Mouse (Mus musculus): ENCODE measurements around the gene H13. TPM values are rescaled to one million over a fixed set of nuclear protein-coding genes. Genes with fewer than 3 reads are reported as not detected.

H13 gene
- total and polyA plus RNA-seq, 2 experiments from 2014 or later = 166 to 177 TPM

- Histone ChIP-seq H3K4me3 (ENCODE audit: low read depth, low read length) (no peak overlapping the region), H3K4me1 (ENCODE audit: insufficient read depth) (no peaks in the 10 kb centered on the region), H3K9ac (no peak overlapping the region), H3K27ac (ENCODE audit: low read depth, low read length) (no peak overlapping the region), H3K4me2 (ENCODE audit: low read depth) (no peak overlapping the region), H3K27me3 (ENCODE audit: insufficient read depth, low read length) (no peaks in the 10 kb centered on the region), H3K36me3 (ENCODE audit: insufficient read depth) (no peaks in the 10 kb centered on the region), H3K9me3 (ENCODE audit: low read length) (no peaks in the 10 kb centered on the region)
- ATAC-seq (no peak), DNase-seq (no peak)
- no peak for TF ChIP-seq CTCF (IDR thresholded peaks at IDR 0.05; ENCODE audit: low read depth)
- 64% methylated on average over 17 of the region's 17 CpGs for WGBS
Measured at GRCm38 (mm10) chr2:152756474-152757393, 87.5 kb downstream of the H13 start.

- TF ChIP-seq CTCF (IDR thresholded peaks at IDR 0.05; ENCODE audit: low read depth) = no peak
- H3K9me3 ChIP-seq (ENCODE audit: low read length) = no peaks in the 10 kb centered on the region
- H3K27ac ChIP-seq (ENCODE audit: low read depth, low read length) = no peak overlapping the region
- DNase-seq (peak; percentile 60), ATAC-seq (peak; percentile 43; the same call in 1 of the 2 replicates)
- no peaks in the 10 kb centered on the region for H3K36me3 ChIP-seq (ENCODE audit: insufficient read depth)
- no peaks in the 10 kb centered on the region for H3K27me3 ChIP-seq (ENCODE audit: insufficient read depth, low read length)
- H3K4me2 ChIP-seq (ENCODE audit: low read depth) = no peak overlapping the region
- WGBS = 42% methylated on average over 2 of the region's 2 CpGs
- no peaks in the 10 kb centered on the region for H3K4me1 ChIP-seq (ENCODE audit: insufficient read depth)
- no peak overlapping the region for H3K4me3 ChIP-seq (ENCODE audit: low read depth, low read length)
- H3K9ac ChIP-seq = no peak overlapping the region
Measured at GRCm38 (mm10) chr2:152757478-152757877, 88.2 kb downstream of the H13 start.

Other genes with a start within 250 kb of the H13 start
- gene Defb23, start 204.8 kb upstream of the H13 start, total RNA-seq (2014; rRNA removed) = not detected in 2 replicates
- not detected in 2 replicates for gene Defb23, start 204.8 kb upstream of the H13 start, polyA plus RNA-seq (2015; fragmentation: Nextera tagmentation; extraction: Ambion mirVana)
- not detected in 2 replicates for gene Defb20, start 192.4 kb upstream of the H13 start, total RNA-seq (2014; rRNA removed)
- gene Defb20, start 192.4 kb upstream of the H13 start, polyA plus RNA-seq (2015; fragmentation: Nextera tagmentation; extraction: Ambion mirVana) = not detected in 2 replicates
- gene Defb22, start 179.3 kb upstream of the H13 start, total RNA-seq (2014; rRNA removed) = not detected in 2 replicates
- gene Defb22, start 179.3 kb upstream of the H13 start, polyA plus RNA-seq (2015; fragmentation: Nextera tagmentation; extraction: Ambion mirVana) = not detected in 2 replicates
- gene Defb26, start 157.8 kb upstream of the H13 start, total RNA-seq (2014; rRNA removed) = not detected in 2 replicates
- gene Defb26, start 157.8 kb upstream of the H13 start, polyA plus RNA-seq (2015; fragmentation: Nextera tagmentation; extraction: Ambion mirVana) = not detected in 2 replicates
- gene Defb28, start 151.2 kb upstream of the H13 start, total RNA-seq (2014; rRNA removed) = not detected in 2 replicates
- gene Defb28, start 151.2 kb upstream of the H13 start, polyA plus RNA-seq (2015; fragmentation: Nextera tagmentation; extraction: Ambion mirVana) = not detected in 2 replicates
- gene Defb29, start 129.4 kb upstream of the H13 start, total RNA-seq (2014; rRNA removed) = not detected in 2 replicates
- gene Defb29, start 129.4 kb upstream of the H13 start, polyA plus RNA-seq (2015; fragmentation: Nextera tagmentation; extraction: Ambion mirVana) = not detected in 2 replicates
- not detected in 2 replicates for gene Gm17416, start 100.1 kb upstream of the H13 start, total RNA-seq (2014; rRNA removed)
- gene Gm17416, start 100.1 kb upstream of the H13 start, polyA plus RNA-seq (2015; fragmentation: Nextera tagmentation; extraction: Ambion mirVana) = not detected in 2 replicates
- gene Defb21, start 96.7 kb upstream of the H13 start, total RNA-seq (2014; rRNA removed) = not detected in 2 replicates
- not detected in 2 replicates for gene Defb21, start 96.7 kb upstream of the H13 start, polyA plus RNA-seq (2015; fragmentation: Nextera tagmentation; extraction: Ambion mirVana)
- not detected in 2 replicates for gene Defb19, start 89.1 kb upstream of the H13 start, total RNA-seq (2014; rRNA removed)
- gene Defb19, start 89.1 kb upstream of the H13 start, polyA plus RNA-seq (2015; fragmentation: Nextera tagmentation; extraction: Ambion mirVana) = not detected in 2 replicates
- gene Defb45, start 70.1 kb upstream of the H13 start, total RNA-seq (2014; rRNA removed) = not detected in 2 replicates
- gene Defb45, start 70.1 kb upstream of the H13 start, polyA plus RNA-seq (2015; fragmentation: Nextera tagmentation; extraction: Ambion mirVana) = not detected in 2 replicates
- not detected in 2 replicates for gene Defb36, start 65.1 kb upstream of the H13 start, total RNA-seq (2014; rRNA removed)
- gene Defb36, start 65.1 kb upstream of the H13 start, polyA plus RNA-seq (2015; fragmentation: Nextera tagmentation; extraction: Ambion mirVana) = not detected in 2 replicates
- not detected in 2 replicates for gene Defb25, start 46.4 kb upstream of the H13 start, total RNA-seq (2014; rRNA removed)
- not detected in 2 replicates for gene Defb25, start 46.4 kb upstream of the H13 start, polyA plus RNA-seq (2015; fragmentation: Nextera tagmentation; extraction: Ambion mirVana)
- 0.46 and 2.7 TPM in 2 replicates for gene Rem1, start 42.5 kb upstream of the H13 start, total RNA-seq (2014; rRNA removed)
- gene Rem1, start 42.5 kb upstream of the H13 start, polyA plus RNA-seq (2015; fragmentation: Nextera tagmentation; extraction: Ambion mirVana) = 0.44 and 0.53 TPM in 2 replicates
- gene Mcts2, start 17.6 kb downstream of the H13 start, total RNA-seq (2014; rRNA removed) = 21.5 and 30.8 TPM in 2 replicates
- gene Mcts2, start 17.6 kb downstream of the H13 start, polyA plus RNA-seq (2015; fragmentation: Nextera tagmentation; extraction: Ambion mirVana) = 26.6 and 29.9 TPM in 2 replicates
- gene Id1, start 66.8 kb downstream of the H13 start, total RNA-seq (2014; rRNA removed) = 58.8 and 70.5 TPM in 2 replicates
- gene Id1, start 66.8 kb downstream of the H13 start, polyA plus RNA-seq (2015; fragmentation: Nextera tagmentation; extraction: Ambion mirVana) = 59.8 and 71.3 TPM in 2 replicates
- 4.3 TPM in 2 replicates for gene Cox4i2, start 84.7 kb downstream of the H13 start, total RNA-seq (2014; rRNA removed)
- 4.4 and 5.4 TPM in 2 replicates for gene Cox4i2, start 84.7 kb downstream of the H13 start, polyA plus RNA-seq (2015; fragmentation: Nextera tagmentation; extraction: Ambion mirVana)
- 152 and 157 TPM in 2 replicates for gene Bcl2l1, start 162.3 kb downstream of the H13 start, total RNA-seq (2014; rRNA removed)
- gene Bcl2l1, start 162.3 kb downstream of the H13 start, polyA plus RNA-seq (2015; fragmentation: Nextera tagmentation; extraction: Ambion mirVana) = 173 and 175 TPM in 2 replicates
- gene Tpx2, start 178.5 kb downstream of the H13 start, total RNA-seq (2014; rRNA removed) = 10.5 and 22.5 TPM in 2 replicates
- gene Tpx2, start 178.5 kb downstream of the H13 start, polyA plus RNA-seq (2015; fragmentation: Nextera tagmentation; extraction: Ambion mirVana) = 11.0 and 11.2 TPM in 2 replicates
- gene Mylk2, start 241.9 kb downstream of the H13 start, total RNA-seq (2014; rRNA removed) = 0.29 TPM in 1 of 2 replicates, not detected in the other
- gene Mylk2, start 241.9 kb downstream of the H13 start, polyA plus RNA-seq (2015; fragmentation: Nextera tagmentation; extraction: Ambion mirVana) = not detected in 2 replicates